Mouse (Mus musculus): ENCODE results near the gene 6030468B19Rik.
"Not testable (repeated sequence)": the region's sequence is repeated elsewhere in the genome, so short reads cannot be mapped to it uniquely, and the experiment has no call there.

Gene 6030468B19Rik

DNA sequence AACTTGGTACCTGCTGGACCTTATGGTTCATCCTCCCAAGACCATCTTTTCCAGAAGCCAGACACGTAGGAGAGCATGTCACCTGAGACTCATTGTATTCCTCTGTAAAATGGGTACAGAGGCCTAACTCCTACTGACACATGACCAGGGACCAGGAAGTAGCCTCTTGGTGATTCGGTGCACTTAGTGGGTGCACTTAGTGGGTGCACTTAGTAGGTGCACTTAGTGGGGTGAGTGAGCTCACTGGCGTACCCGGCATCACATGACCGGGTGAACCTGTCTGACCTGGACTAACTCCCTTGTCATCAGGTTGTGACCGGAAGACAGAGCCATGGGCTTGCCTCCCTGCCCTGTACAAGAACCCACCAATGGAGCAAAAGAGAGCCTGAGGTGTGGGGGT, 9.3 kb downstream of the 6030468B19Rik start:
- DNase-seq (ENCODE audit: low spot score) = no peak

DNA sequence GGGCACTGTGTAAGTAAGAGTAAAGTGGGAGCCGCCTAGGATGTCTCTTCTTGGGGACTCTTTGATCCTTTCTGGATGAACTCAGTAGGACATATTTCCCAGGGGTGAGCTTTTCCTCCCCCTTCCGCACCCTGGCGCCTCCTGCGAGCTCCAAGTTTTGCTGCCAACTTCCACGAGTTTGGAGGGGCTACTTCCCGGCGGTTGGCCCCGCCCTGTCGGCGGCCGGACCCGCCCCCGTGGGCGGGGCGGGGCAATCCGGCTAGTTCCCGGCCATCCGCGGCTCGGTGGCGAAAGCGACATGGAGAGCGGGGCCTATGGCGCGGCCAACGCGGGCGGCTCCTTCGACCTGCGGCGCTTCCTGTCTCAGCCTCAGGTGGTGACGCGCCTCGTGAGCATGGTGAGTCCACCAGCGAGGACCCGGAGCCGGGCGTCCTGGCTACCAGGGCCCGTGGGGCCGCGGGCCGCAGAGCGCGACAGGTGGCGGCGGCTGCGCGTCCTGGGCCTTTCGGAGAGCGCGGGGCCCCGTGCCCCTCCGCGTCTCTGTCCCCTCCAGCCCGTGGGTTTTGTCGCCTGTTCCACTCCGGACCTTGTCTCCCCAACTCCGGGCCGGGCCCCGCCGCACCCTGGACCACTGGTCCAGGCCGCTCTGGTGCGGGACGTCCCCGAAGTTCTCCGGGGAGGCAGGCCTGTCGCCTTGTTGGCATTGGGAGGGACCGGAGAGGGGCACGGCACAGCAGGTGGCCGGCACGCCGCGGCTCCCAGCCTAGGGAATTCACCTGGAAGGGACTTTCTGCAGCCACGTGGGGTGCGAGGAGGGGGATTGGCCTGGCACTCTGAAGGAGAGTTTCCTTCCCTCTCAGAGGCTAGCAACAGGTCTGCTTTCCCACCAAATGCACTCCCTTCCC, 12.2 kb downstream of the 6030468B19Rik start, which contains the start of the genes Gm20708 and Syngr2:
Gm20708 (plus strand) TSS at position 262 of the 905 bp plus-strand sequence.
Syngr2 (plus strand) TSS at position 262 of the 905 bp plus-strand sequence.
- DNase-seq (ENCODE audit: low spot score) = peak; percentile 84

DNA sequence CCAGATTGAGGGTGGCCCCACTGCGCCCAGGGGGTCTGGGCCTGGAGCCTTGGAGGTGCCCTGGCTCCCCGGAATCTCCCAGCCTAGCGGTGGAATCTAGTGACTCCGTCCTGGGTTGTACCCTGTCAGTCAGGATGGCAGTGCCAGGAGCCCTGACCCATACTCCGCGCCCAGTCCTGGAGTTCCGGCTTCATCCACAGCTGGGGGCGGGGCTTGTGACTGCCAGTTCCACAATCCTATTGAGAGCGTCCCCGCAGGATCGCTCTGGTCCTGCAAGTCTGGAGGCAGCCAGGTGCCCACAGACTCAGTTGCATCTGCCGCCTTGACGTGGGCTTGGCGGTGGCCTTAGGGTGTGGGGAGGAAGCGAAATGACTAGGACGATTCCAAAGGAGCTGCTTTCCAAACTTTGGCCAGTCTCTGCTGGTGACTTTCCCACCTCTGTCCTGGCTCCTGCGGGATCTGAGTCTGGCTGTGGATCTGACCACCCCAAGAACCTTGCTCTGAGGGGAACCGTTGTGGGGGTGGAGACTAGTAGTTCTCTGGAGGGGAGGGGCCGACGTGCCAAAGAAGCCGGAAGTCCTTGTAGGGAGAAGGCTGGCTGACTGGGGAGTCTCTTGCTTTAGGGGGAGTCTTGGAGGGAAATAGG, 13.1 kb downstream of the 6030468B19Rik start:
- DNase-seq (ENCODE audit: low spot score) = peak; percentile 92

DNA sequence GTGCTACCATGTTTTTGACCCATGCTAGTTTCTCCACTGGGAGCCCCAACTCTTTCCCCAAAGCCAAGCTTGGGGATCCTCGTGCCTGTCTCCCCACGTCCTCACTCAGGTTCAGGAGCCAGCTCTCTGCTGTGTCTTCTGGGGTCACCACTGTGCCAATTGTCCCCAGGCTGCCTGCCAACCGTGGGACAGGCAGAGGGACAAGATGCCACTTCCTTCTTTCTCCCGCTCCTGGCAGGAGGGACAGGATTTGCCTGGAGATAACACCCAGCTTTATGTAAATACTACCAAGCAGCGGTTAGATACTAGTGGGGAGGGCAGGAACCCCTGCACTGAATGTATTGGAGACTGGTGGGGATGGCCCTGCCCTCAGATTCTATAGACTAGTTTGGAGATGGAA, 16.4 kb downstream of the 6030468B19Rik start:
- DNase-seq (ENCODE audit: low spot score) = no peak

DNA sequence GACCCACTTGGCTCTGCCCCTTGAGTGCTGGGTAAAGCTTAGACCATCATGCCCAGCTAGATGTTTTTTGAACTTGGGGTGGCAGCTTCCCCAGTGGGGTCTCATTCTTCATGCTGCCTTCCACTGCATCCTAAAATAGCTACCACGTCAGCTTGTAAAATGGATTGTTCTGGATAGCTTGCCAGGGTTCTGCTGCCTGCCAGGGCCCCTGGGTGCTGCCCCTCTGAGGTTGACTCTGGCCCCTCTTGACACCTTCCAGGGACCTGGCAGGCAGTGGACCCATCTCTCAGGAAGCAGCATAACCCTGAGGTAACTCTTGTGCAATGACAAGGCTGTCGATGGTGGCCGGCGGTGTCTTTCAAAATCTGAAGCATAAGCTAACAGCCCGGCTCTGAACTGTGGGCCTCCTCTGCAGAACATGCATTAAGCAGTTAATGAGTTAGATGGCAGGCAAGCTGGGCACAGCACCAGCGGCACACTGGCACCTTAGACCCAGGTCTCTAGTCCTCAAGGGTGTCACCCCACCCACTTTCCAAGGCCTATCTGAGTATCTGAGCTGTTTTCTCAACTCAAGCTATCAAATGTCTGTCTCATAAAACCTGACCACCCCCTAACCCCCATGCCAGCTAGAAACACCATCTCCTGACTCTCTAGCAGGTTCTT, 17.4 kb downstream of the 6030468B19Rik start:
- no peak for DNase-seq (ENCODE audit: low spot score)

DNA sequence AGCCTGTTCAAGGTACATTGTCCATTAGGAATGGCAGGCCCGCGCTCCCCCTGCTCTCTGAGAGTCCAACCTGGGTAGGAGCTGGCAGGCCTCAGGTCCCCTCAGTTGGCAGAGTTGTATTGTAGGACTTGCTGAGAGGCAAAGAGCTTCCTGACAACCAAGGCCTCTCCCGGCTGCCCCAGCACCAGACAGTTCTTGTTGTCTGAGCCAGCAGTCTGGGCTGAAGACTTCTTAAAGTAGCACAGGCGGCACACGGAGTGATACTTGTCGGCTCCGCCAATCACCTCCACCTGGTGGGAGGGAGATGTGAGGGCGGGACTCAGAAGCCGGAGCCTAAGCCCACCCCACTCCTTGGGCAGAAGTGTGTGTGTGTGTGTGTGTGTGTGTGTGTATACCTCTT, 18.4 kb downstream of the 6030468B19Rik start:
- not testable (repeated sequence) for DNase-seq (ENCODE audit: low spot score)

DNA sequence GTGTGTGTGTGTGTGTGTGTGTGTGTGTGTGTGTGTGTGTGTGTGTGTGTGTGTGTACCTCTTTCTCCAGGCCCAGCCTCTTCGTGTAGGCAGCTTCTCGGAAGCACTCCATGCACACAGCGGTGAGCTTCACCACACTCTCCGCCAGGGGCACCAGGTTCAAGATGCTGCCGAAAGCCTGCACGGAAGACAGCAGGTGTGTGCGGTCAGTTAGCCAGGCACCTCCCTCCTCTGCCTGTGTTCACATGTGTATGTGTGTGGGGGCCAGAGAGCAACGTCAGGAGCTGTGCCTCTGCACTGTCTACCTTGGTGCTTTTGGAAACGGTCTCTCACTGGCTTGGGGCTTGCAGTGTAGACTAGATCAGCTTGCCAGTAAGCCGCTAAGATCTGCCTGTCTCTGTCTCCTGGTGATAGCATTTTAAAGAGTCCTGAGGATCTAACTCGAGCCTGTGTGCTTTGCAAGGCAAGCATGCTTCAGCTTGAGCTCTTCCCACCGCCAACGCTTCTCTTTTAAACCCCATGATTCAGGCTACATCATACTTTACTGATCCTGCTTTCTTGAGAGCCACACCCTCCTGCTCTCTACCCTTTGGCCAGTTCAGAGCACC, 19.0 kb downstream of the 6030468B19Rik start:
- no peak for DNase-seq (ENCODE audit: low spot score)

DNA sequence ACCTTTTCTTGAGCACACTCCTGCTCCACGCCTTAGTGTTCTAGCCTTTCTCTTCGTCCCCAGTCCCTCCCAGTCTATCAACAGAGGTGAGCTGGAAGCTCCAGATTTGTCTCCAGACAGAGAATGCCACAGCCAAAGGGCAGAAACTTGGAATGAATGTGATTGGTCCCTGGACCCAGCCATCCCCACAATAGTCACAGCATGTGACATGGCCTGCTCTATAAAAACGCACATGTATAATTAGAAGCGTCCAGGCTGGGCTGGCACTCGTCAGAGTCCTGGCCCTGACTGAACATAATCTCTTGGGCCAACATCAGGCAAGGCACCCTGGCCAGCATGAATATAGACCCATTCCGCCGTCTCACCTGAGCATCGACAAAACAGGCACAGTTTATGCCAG, 21.6 kb downstream of the 6030468B19Rik start:
- no peak for DNase-seq (ENCODE audit: low spot score)

DNA sequence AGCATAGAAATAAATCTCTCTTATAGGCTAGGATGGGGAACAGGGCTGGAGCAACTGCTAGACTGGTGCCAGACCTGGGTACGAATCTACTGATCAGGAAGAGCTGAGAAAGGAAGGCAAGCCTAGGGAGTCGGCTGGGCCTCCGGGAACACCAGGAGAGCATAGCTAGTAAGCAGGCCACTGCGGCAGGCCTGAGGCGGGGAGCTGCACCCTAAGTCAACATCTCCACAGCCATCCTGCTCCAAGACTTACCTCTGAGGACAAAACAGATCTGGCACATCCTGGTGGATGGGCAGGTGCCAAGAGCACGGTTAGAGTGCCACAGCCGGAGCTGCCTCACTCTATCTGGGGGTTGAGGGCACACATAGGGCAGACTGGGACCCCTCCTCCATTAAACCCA, 22.7 kb downstream of the 6030468B19Rik start:
- no peak for DNase-seq (ENCODE audit: low spot score)

DNA sequence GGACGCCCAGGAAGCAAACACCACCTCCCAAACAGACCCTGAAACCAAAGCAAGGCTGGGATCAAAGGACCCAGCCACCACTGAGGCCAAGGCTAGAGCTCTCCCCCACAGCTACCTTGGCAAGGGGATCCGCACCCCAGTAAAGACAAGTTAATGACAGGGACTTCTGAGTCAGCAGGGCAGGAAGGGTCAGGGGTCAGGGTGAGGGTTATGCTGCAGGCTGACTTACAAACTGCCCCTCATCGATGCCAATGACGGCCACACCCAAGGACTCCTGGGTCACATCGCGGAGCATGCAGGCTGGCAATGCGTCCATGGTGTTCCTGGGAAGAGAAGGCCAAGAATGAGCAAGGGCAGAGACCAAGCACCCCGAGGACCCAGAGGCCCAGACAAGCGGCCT, 24.4 kb downstream of the 6030468B19Rik start:
- no peak for DNase-seq (ENCODE audit: low spot score)

DNA sequence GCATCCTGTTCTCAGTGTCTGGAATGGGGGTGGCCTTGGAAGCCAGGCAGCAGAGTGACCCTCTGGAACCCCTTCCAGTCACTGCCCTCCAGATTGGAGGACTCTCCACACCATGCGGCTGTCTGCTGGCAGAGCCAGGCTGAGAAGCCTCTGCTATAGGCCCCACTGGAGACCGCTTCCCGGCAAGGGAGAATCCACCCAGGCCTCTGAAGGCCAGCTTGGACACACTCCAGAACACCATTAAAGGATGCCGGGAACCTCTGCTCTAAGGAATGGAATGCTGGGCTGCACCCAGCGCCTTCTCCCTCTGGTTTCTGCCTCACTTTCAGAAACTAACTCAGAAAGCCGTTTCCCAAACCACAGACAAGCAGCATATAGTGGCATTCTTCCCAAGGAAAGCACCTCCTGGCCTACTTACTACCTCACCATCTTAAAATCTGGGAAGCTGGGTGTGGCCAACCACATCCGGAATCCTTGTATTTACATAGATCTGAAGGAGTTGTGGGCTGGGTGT, 25.3 kb downstream of the 6030468B19Rik start:
- no peak for DNase-seq (ENCODE audit: low spot score)

DNA sequence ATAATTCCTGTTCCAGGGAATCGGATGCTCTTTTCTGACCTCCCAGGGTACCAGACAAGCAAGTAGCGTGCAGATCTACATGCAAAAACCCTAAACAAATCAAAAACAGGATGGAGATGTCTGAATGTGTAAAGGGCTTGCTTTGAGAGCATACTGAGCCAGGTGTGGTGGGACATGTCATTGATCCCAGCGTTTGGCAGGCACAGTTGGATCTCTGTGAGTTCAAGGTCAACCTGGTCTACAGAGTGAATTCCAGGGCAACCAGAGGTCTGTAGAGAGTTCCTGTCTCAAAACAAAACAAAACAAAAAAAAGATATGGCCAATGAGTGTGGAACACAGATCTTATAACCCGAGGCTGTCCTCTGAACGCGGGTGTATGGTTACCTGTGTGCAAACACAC, 26.0 kb downstream of the 6030468B19Rik start:
- no peak for DNase-seq (ENCODE audit: low spot score)

DNA sequence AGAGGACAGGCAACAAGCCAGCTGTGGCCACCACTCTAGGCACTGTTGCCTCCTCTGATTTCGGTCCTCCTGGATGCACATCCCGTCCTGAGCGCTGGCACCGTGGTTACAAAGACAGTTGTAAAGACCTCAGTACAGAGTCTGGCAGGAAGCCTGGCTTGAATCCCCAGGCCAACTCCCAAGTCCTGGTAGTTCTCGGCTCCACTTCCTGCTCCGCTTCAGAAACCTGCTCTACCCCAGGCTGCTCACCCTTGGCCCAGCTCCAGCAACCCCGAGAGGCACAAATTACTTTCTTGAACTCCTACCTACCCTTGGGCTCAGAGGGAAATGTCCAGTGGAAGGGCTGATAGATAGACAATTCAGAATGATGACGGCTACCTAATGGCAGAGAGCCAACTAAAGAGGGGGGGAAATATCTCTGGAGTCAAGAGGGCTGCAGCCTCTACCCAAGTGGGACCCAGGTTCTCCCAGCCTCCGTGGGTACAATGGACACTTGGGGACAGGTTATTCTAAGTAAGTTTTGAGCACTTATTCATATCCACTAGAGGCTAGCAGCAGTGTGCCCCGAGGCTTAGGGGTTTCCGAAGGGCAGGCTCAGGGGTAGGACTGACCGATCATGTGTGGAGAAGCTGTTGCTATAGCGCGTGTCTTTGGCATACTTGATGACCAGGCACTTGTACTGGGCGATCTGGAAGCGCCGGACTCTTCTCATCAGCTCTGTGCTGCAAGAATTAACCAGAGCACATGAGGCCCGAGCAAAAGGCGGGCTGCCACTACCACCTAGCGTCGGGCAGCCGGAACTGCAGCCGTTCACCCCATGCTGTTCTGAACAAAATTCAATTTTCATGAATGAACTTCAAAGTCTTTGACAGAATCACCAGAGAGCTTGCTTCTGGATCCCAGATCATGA, 26.9 kb downstream of the 6030468B19Rik start:
- peak; percentile 90 for DNase-seq (ENCODE audit: low spot score)

DNA sequence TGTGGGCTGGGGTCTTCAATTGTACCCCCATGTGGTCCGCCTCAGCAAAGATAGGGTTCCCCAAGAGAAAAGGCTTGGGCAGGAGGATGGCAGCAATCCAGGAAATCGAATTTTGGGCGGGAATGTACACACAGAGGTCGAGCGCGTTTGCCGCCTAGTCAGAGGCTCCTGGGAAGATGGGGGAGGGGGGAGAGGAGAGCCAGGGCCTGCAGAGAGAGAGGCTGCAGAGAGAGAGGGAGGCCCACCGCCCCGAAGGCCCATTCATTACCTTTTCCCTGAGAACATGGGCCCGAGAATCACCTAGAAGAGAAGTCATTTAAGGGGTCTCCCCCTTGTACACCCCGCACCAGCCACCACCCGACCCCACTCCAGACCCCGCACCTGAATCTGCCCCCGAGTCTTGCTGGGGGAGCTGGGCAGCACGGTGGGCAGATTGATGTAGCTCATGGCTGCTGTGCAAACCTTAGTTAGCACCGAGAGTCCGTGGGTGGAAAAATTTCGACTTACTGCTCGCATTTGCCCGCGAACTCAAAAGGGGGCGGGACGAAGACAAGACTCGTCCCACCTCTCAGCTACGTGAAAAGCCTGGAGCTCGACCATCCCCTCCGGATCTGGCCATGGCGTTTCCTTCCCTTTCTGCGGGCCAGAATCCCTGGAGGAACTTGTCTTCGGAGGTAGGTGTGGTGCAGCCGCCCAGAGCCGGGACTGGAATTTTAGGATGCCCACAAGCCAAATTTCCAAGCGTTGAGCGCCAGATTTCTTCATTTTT, 28.1 kb downstream of the 6030468B19Rik start, which contains the start of the genes Afmid and Tk1:
Afmid (plus strand) TSS at position 592 of the 769 bp plus-strand sequence.
Tk1 (minus strand) TSS at position 760 of the 769 bp plus-strand sequence.
- peak; percentile 95 for DNase-seq (ENCODE audit: low spot score)

DNA sequence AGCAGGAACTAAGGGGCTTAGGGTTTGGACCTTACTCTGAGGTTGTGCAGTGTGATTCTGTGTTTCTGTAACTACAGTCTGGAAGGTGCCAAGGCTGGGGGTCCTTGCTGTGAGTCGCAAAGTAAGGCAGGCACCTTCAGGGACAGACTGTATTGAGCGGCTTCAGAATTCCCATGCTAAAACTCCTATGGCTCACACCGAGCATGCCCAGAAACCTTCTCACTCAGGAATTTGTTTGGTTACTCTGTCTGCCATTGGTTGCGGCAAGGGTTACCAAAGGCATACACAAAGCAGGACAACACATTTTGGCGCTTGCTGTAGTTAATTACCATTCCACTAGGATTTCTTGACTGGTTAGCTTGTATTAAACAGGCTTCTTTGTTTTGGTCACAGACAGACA, 28.7 kb downstream of the 6030468B19Rik start:
- DNase-seq (ENCODE audit: low spot score) = peak; percentile 69

DNA sequence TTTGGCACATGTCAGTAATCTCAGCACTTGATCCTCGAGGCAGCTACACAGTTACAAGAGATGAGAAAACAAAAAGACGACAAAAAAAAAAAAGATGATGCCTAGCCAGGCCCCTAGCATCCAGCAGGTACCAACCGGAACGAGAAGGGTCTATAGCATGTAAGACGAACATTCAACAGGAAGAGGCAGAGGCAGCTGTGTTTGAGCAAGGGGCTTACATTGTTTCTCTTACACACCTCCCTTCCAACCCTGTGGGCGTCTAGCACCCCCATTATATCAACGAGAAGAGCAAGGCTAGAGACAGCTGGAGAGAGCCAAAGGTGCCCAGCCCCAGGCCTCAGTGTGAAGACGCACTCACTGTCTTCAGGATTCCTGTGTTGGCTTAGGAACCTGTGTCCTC, 29.5 kb downstream of the 6030468B19Rik start:
- no peak for DNase-seq (ENCODE audit: low spot score)

DNA sequence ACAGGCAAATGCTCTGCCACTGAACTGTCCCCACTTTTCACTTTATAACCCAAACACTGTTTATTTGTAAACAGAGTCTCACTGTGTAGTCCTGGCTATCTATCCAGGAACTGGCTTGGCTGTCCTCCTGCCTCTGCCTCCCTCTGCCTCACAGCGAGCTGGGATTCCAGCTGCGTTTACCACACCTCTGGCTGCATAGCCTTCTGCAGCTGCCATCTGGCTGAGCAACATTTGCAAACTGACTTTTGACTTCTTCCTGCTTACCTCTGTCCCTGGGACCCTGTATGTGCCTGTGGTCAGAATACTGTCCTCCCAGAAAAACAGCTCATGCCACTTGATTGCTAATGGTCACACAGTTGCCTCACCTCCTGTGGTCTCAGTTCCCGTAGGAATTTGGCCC, 29.9 kb downstream of the 6030468B19Rik start:
- DNase-seq (ENCODE audit: low spot score) = no peak

DNA sequence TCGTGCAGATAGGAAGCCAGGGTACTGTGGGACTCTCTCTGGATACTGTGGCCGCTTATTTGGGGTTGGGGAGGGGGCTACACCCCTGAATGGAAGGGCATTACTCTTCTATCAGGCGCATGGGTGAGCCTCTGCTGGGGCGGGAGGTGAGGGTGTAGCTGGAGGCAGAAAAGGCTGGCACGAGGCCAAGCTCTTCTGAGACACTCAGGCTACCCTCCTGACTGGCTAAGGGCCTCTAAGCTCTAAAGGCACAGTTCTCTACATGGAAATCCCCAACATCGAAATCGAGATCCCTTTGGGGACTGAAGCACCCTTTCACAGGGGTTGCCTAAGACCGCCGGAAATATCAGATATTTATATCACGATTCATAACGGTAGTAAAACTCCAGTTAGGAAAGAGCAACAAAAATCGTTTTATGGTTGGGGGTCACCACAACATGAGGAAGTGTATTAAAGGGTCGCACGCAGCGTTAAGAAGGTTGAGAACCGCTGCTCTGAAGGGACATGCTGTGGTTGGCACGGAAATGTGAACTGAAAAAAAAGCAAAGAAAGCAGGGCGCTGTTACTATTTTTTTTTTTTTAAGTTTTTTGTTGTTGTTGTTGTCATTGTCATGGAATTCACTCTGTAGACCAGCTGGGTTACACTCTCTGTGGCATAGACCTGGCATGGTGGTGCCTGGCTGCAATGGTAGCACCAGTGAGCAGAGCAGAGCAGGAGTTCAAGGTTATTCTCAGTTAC, 30.9 kb downstream of the 6030468B19Rik start:
- no peak for DNase-seq (ENCODE audit: low spot score)
